ENCODE assay signal across 9 mouse cellular contexts in genomic region chr13:24786014-24786490, GRCm38 (mm10). TPM values are rescaled to one million over a fixed set of nuclear protein-coding genes. Genes with fewer than 3 reads are reported as not detected.
A peak's percentile ranks its signal among the peaks of the same experiment; 100 is the strongest.
DNase-seq lines count a peak whose midpoint lies in the region; ATAC-seq lines count a peak whose summit lies in the region.
"Had no signal": no experiment of that assay in that cellular context is flagged by ENCODE, and none has a peak within 500 bp of the region (broad histone marks: within the 10 kb centered on the region; RNA-seq: fewer than 3 reads in every experiment).

No protein-coding gene starts in this region.

- H3K4me2 ChIP-seq in forebrain, embryonic 13.5 days, result no peak overlapping the region
- no peak overlapping the region for H3K4me2 ChIP-seq in forebrain, embryonic 11.5 days (ENCODE audit: low read depth, low read length, severe bottlenecking)

- H3K27ac ChIP-seq in forebrain, embryonic 13.5 days, result no peak overlapping the region
- no peak overlapping the region for H3K27ac ChIP-seq in forebrain, embryonic 11.5 days (ENCODE audit: low read depth, low read length)

- no peak for DNase-seq in forebrain, embryonic 11.5 days (ENCODE audit: low spot score)
- peak; percentile 64 to 70 for DNase-seq in cerebellum, postnatal 14 days
- DNase-seq in kidney, postnatal 25 days, result peak; percentile 63 to 79
- DNase-seq in ovary, adult 18-20 months (ENCODE audit: low spot score), result no peak
- no peak for DNase-seq in layer of hippocampus, adult 18-20 months (ENCODE audit: low spot score in 2 of 2)
- DNase-seq in spleen, adult 12 weeks (ENCODE audit: low spot score), result no peak

- 46% methylated on average over 11 of the region's 11 CpGs for WGBS in forebrain, embryonic 13.5 days
- WGBS in forebrain, embryonic 11.5 days, result 57% methylated on average over 11 of the region's 11 CpGs

- no peak overlapping the region for H3K9ac ChIP-seq in forebrain, embryonic 13.5 days
- no peak overlapping the region for H3K9ac ChIP-seq in forebrain, embryonic 11.5 days (ENCODE audit: low read length)

- no peaks in the 10 kb centered on the region for H3K36me3 ChIP-seq in forebrain, embryonic 13.5 days (ENCODE audit: poor library complexity, severe bottlenecking)
- H3K36me3 ChIP-seq in forebrain, embryonic 11.5 days (ENCODE audit: control insufficient read depth, insufficient read depth, low read length), result no peaks in the 10 kb centered on the region

- H3K9me3 ChIP-seq in forebrain, embryonic 13.5 days (replicated peaks), result no peaks in the 10 kb centered on the region
- no peaks in the 10 kb centered on the region for H3K9me3 ChIP-seq in forebrain, embryonic 11.5 days (ENCODE audit: control insufficient read depth, low read length)

- H3K4me3 ChIP-seq in forebrain, embryonic 13.5 days, result no peak overlapping the region
- no peak overlapping the region for H3K4me3 ChIP-seq in forebrain, embryonic 11.5 days (ENCODE audit: low read depth, low read length)

- ATAC-seq in forebrain, embryonic 13.5 days, result 0 out of 2 replicates have a peak, but pooled peaks have one; percentile 36
- ATAC-seq in forebrain, embryonic 11.5 days (replicated peaks; ENCODE audit: low FRiP score), result no peak
- peak; percentile 98 for ATAC-seq in CD4-positive, CD25-positive, alpha-beta regulatory T cell, adult 4 months

- peaks cover 5% of the 10 kb centered on the region; the same call in 1 of the 2 replicates for H3K4me1 ChIP-seq in forebrain, embryonic 13.5 days
- no peaks in the 10 kb centered on the region for H3K4me1 ChIP-seq in forebrain, embryonic 11.5 days (replicated peaks; ENCODE audit: control insufficient read depth, insufficient read depth, low read length)

- no peaks in the 10 kb centered on the region for H3K27me3 ChIP-seq in forebrain, embryonic 13.5 days
- H3K27me3 ChIP-seq in forebrain, embryonic 11.5 days (ENCODE audit: control insufficient read depth, insufficient read depth, low read length), result no peaks in the 10 kb centered on the region

RNA-seq across cellular contexts. Expression of gene BC005537, which starts 15.4 kb away (rescaled TPM):
- polyA plus RNA-seq in forebrain, embryonic 13.5 days (2015; fragmentation: Nextera tagmentation; extraction: Ambion mirVana), result 27.8 and 28.4 TPM in 2 replicates
- polyA plus RNA-seq in forebrain, embryonic 11.5 days (2014; fragmentation: Nextera tagmentation; extraction: Ambion mirVana), result 27.5 and 29.3 TPM in 2 replicates
- polyA plus RNA-seq in CD4-positive, CD25-positive, alpha-beta regulatory T cell, adult 4 months (2017; shearing (Covaris generic)), result 10 to 100 TPM; 24.0 to 51.6 TPM
- 100 to 1,000 TPM; 136 to 142 TPM for total RNA-seq in layer of hippocampus, adult 18-20 months (2021)

RNA-seq across cellular contexts. Expression of gene Gmnn, which starts 24.3 kb away (rescaled TPM):
- polyA plus RNA-seq in forebrain, embryonic 13.5 days (2015; fragmentation: Nextera tagmentation; extraction: Ambion mirVana), result 108 and 109 TPM in 2 replicates
- 165 and 169 TPM in 2 replicates for polyA plus RNA-seq in forebrain, embryonic 11.5 days (2014; fragmentation: Nextera tagmentation; extraction: Ambion mirVana)
- polyA plus RNA-seq in CD4-positive, CD25-positive, alpha-beta regulatory T cell, adult 4 months (2017; shearing (Covaris generic)), result 10 to 100 TPM; 26.7 to 30.0 TPM
- total RNA-seq in layer of hippocampus, adult 18-20 months (2021), result 1 to 10 TPM; 2.2 to 3.0 TPM

RNA-seq across cellular contexts. Expression of gene Armh2, which starts 45.0 kb away (rescaled TPM):
- polyA plus RNA-seq in forebrain, embryonic 13.5 days (2015; fragmentation: Nextera tagmentation; extraction: Ambion mirVana), result not detected in 2 replicates
- not detected in 2 replicates for polyA plus RNA-seq in forebrain, embryonic 11.5 days (2014; fragmentation: Nextera tagmentation; extraction: Ambion mirVana)
- polyA plus RNA-seq in CD4-positive, CD25-positive, alpha-beta regulatory T cell, adult 4 months (2017; shearing (Covaris generic)), result under 1 TPM in 1 of 2 experiments, not detected in 1; 0.38 TPM
- total RNA-seq in layer of hippocampus, adult 18-20 months (2021), result not detected
- polyA plus RNA-seq: gonadal fat pad, adult 2 months had no signal

RNA-seq across cellular contexts. Expression of gene Acot13, which starts 45.3 kb away (rescaled TPM):
- 63.6 and 66.5 TPM in 2 replicates for polyA plus RNA-seq in forebrain, embryonic 13.5 days (2015; fragmentation: Nextera tagmentation; extraction: Ambion mirVana)
- 58.8 and 61.3 TPM in 2 replicates for polyA plus RNA-seq in forebrain, embryonic 11.5 days (2014; fragmentation: Nextera tagmentation; extraction: Ambion mirVana)
- 10 to 100 TPM; 59.1 to 69.9 TPM for polyA plus RNA-seq in CD4-positive, CD25-positive, alpha-beta regulatory T cell, adult 4 months (2017; shearing (Covaris generic))
- total RNA-seq in layer of hippocampus, adult 18-20 months (2021), result 100 to 1,000 TPM; 119 to 124 TPM

RNA-seq across cellular contexts. Expression of gene Tdp2, which starts 45.4 kb away (rescaled TPM):
- 58.3 TPM in 2 replicates for polyA plus RNA-seq in forebrain, embryonic 13.5 days (2015; fragmentation: Nextera tagmentation; extraction: Ambion mirVana)
- polyA plus RNA-seq in forebrain, embryonic 11.5 days (2014; fragmentation: Nextera tagmentation; extraction: Ambion mirVana), result 79.9 and 87.4 TPM in 2 replicates
- polyA plus RNA-seq in CD4-positive, CD25-positive, alpha-beta regulatory T cell, adult 4 months (2017; shearing (Covaris generic)), result 10 to 100 TPM; 17.6 to 19.8 TPM
- total RNA-seq in layer of hippocampus, adult 18-20 months (2021), result 10 to 100 TPM; 19.5 to 20.1 TPM

Comparison
In these comparisons a context has a peak if more than half of its experiments do, and no peak if none do; other contexts are left out.
1. DNase-seq: peak in cerebellum, postnatal 14 days (2 of 2) and kidney, postnatal 25 days (2 of 2); none in forebrain, embryonic 11.5 days (single experiment), ovary, adult 18-20 months (single experiment), layer of hippocampus, adult 18-20 months (0 of 2) and spleen, adult 12 weeks (single experiment).